Mouse (Mus musculus): ENCODE measurements at regions not wholly inside any gene's neighbourhood (a gene's known extent, or its start where the extent isn't known, plus 50 kb on each side); places are given as distances from the start of the nearest gene placed in this dataset.

DNA sequence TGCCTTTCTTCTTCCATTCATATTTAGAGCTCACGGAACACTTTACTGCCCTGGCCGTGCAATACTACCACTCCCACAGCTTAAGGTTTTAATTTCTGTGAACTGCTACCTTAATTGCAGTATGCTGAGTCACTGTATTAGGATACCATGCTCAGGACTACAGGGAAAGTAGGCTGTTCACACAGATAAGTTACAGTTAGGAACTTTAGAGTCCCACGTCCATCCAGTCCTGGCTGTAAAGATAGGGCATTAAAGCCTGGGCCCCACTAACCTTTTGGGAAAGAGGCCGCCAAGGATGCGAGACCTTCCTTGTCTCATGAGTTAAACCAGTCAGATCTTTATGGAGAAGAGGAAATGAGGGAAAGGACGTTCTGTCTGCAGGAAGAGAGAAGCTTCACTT lies 574.6 kb downstream of the Stpg2 start:
- ATAC-seq (replicated peaks; ENCODE audit: low read depth, poor library complexity, severe bottlenecking) = no peak

DNA sequence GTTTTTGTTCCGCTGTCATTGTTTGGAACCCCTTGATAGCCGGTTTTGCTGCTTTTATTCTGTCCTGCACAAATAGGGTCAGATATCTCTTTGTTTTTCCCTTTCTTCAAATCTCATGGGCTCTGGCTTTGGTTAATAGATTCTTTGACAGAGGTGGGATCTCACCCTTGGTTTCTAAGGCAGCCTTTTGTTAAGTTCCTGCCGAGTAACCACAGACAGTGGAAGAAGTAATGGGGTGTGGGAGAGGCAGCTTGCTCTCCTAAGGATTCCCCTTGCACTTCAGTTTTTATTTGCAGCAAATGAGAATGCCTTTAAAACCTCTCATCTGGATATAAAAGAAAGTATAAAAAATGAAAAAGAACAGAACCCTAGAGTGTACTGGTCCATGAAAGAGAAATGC lies 577.9 kb downstream of the Stpg2 start:
- no peak for ATAC-seq (replicated peaks; ENCODE audit: low read depth, poor library complexity, severe bottlenecking)

DNA sequence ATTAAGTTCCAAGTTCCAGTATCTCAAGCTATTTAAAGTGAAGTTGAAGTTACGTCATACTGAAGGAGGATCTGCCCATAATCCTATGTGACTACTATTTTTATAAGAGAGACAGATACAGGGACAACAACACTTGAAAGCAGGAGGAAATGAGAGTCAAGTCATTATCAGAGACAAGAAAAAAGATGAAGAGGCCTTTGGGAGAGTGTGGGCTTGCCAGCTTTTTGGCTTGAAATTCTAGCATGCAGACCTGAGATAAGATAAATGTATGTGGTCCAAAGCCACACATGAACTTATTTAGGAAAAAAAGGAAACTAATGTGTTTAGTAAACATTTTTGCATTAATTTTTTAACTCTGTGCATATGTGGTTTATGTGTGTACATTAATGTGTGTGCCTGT lies 581.0 kb downstream of the Stpg2 start:
- ATAC-seq (replicated peaks; ENCODE audit: low read depth, poor library complexity, severe bottlenecking) = peak; percentile 59

DNA sequence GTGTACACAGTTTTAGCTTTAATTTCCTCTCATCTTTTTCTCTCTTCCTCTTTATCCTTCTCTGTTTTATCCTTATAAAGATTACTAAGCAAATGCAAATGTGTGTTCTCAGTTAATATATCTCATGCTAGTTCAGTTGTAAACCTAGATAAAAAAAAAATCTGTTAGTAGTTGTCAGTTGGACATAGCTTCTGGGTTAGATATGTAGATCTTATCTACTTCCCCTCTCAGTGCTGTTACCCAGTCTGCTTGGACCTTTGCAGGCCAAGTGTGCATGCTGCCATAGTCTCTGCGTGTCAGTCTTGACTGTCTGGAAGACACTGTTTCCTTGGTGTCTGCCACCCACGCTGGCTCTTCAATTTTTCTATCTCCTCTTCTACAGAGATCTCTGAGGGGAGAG lies 583.4 kb downstream of the Stpg2 start:
- peak; percentile 43; the same call in 1 of the 2 replicates for ATAC-seq (replicated peaks; ENCODE audit: low read depth, poor library complexity, severe bottlenecking)

DNA sequence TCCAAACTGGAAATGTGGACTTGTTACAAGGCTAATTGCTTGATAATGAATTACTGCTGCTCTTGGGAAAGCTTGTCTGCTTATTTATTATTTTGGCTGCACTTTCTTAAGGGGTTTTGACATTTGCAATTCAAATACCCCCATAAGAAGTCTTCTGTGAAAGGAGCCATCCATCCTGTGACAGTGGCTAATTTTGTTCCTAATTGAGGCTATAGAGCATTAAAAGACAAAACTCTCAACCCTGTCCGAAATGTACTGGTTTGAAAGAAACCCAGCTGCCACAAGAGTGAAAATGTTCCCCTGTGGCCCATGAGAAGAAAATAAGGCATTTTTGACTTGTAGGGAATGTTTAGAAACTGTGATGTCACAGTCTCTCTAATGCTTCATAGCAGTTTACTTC lies 591.2 kb downstream of the Stpg2 start:
- ATAC-seq (replicated peaks; ENCODE audit: low read depth, poor library complexity, severe bottlenecking) = no peak

DNA sequence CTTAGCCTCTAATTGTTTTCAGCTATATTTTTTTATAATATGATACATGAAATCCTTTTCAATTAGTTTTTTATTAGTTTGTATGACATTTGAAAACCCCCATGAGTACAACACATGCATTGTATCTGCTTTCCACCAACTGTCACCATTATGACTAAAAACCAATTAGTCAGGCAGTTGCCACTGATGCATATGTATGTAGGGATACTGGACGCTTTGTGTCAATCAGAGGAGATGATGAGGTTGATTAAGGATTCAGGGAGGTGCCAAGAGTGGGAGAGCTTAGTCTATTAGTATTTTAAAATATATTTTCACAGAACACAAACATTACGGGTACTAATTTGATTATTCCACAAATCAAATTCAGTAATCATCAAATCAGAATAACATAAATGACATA lies 593.6 kb downstream of the Stpg2 start:
- no peak for ATAC-seq (replicated peaks; ENCODE audit: low read depth, poor library complexity, severe bottlenecking)

DNA sequence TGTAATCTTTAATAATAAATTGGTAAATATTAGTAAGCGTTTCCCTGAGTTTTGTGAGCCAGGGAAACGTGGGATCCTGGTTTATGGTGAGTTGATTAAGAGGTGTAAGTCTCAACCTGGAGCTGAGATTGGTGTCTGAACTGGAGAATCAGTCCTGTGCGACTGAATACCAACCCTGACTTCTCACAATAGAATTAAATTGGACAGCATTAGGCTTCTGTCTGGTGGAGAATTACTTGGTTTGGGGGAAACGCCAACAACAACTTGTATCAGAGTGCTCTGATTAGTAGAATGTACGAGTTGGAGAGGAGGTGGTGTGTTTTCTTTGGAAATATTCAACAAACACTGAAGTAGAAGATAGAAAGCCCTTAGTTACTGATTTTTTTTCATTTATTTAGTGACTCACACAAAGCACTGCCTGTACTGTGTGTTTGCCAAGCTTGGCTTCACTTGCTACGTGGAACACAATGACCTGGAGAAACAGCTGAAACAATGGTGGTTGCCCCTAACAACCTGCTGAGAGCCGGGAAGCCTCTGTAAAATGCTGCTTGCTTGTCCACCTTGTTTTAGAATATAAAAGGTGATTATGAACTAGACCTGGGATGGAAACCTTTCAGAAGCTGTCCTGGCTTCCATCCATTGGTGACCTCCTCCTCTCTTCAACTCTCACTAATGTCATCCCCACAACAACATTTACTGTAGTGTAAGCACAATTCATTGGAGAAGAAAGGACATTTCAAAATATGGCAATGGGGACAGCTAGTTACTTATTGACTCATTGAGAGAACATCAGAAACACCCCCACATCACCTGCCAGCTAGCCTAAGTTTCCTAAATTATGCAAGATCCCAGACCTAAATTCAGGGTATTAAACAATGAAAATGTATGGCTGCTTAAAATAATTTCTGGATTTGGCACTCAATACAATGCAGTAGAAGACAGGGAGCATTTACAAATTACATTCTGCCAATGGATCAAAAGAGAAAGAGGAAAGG lies 597.5 kb downstream of the Stpg2 start:
- no peak for ATAC-seq (replicated peaks; ENCODE audit: low read depth, poor library complexity, severe bottlenecking)

DNA sequence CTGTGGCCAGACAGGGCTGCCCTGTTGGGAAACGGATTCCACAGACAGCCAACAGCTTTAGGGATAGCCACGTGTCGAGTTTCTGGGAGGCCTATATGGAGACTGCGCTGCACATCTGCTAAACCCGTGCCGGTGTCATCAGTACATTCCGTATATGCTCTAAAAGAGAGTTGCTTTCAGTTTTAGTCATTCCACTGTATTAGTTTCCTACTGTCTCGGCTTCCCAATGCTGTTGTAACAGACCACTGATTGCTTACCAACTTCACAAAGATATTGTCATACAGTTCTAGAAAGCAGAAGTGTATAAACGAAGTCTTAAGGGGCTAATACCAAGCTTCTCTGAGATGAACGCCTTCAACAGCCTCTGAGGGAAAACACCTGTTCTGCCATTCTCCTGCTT lies 622.5 kb downstream of the Stpg2 start:
- ATAC-seq (replicated peaks; ENCODE audit: low read depth, poor library complexity, severe bottlenecking) = 0 out of 2 replicates have a peak, but pooled peaks have one; percentile 18

DNA sequence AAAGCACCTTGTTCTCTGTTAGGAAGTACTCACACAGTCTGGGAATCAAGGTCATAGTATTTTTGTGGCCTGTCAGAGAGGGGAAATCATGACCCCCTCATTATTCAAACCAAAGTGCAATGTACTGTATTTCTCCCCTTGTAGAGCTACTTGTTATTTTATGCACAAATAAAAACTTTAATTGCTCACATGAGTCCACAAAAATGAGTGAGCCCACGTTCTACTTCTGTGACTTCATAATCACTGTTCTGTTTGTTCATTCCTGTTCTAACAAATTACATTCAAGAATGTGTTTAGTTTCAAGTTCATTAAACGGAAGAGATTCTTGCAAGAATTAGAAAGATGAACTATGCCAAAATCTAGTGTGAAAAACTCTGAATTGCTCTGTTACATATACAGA lies 623.1 kb downstream of the Stpg2 start:
- ATAC-seq (replicated peaks; ENCODE audit: low read depth, poor library complexity, severe bottlenecking) = no peak

DNA sequence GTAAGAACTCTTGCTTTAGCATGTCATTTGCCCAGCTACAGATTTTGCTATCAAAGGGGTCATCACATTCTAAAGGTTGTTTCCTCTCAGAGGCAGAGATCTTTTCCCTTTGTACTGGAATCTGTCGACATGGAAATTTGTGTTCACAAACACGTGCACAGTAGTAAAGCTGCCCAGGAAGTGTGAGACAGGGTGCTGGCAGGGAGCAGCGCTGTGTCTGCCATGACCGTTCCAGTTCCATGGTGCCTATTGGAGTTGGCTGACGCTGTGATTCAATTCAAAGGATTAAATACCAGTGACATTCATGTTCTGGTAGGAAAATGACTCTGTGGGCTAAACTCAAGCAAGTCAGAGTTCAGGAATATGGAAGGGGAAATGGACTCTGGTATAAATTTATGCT lies 627.1 kb downstream of the Stpg2 start:
- ATAC-seq (replicated peaks; ENCODE audit: low read depth, poor library complexity, severe bottlenecking) = no peak

DNA sequence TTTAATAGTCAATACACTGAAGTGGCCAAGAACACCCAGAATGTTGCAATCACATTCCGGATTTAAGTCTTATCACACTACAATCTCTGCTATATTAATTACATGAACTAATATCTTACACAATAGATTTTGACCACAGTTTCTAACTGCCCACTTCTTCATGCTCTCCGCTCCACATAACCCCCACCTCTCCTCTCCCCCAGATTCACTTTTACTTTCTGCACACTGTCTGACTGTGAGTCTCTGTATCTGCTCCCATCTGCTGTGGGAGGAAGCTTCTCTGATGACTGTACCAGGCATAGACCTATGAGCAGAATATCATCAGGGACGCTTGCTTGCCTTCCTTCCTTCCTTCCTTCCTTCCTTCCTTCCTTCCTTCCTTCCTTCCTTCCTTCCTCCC lies 636.5 kb downstream of the Stpg2 start:
- ATAC-seq (replicated peaks; ENCODE audit: low read depth, poor library complexity, severe bottlenecking) = peak; percentile 73

DNA sequence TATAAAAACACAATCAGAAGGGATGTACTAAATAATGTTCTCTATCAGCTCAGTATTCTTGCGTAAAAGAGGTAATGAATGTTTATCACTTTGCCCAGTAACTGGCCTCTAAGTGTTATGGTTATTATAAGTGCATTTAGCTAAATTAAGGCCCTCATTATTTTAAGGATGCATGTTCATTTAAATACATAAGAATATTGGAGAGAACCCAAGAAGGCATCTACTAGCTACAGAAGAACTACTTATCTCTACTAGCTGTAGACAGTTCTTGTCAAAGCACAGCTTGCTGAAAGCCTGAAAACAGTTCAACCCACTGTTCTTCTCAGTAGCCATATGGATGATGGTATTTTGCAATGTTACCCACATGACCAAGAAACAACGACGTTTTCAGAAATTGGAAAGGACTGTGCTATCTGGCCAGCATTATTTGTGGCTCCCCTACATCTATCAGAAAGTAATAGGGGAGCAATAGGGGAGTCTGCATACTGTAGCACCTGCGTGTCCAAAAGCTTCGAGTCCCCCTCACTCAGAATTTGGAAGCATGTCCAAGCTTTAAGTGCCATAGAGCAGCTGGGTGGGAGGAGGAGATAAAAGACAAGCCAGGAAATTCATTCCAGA lies 637.6 kb downstream of the Stpg2 start:
- no peak for ATAC-seq (replicated peaks; ENCODE audit: low read depth, poor library complexity, severe bottlenecking)

DNA sequence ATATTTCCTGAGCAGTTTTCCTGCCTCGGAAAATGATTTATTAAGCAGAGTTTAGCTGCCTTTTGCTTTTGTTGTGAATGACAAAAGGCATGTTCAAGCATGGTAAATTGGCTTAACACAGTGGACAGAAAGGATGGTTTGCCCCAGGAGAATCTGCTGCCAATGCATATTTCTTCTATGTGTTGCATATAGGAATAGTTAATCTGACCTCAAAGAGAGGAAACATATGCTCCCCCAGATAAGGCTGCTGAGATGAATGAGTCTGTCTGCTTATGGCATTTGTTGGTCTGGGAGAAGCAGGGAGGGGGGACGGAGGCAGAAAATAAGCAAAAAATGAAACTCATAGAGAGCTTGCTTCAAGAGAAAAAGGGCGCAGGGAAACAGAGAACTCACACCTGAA lies 638.9 kb downstream of the Stpg2 start:
- ATAC-seq (replicated peaks; ENCODE audit: low read depth, poor library complexity, severe bottlenecking) = peak; percentile 97

DNA sequence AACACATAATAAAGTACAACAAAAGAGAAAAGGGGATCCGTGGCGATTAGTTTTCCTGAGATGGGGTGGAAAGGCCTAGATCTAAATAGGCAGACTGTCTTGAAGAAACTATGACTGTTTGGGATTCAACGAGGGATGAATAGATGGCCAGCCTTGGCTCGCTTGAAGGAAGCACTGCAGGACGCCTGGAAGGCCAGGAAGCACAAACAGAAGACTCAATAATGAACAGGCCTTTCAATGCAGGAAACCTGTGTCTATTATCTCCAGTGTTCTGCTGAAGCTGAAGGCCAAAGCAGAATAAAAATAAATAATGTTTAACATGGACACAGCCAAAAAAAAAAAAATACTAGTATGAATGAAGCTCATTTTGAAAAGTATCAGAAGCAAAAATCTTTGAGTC lies 642.3 kb downstream of the Stpg2 start:
- ATAC-seq (replicated peaks; ENCODE audit: low read depth, poor library complexity, severe bottlenecking) = no peak

DNA sequence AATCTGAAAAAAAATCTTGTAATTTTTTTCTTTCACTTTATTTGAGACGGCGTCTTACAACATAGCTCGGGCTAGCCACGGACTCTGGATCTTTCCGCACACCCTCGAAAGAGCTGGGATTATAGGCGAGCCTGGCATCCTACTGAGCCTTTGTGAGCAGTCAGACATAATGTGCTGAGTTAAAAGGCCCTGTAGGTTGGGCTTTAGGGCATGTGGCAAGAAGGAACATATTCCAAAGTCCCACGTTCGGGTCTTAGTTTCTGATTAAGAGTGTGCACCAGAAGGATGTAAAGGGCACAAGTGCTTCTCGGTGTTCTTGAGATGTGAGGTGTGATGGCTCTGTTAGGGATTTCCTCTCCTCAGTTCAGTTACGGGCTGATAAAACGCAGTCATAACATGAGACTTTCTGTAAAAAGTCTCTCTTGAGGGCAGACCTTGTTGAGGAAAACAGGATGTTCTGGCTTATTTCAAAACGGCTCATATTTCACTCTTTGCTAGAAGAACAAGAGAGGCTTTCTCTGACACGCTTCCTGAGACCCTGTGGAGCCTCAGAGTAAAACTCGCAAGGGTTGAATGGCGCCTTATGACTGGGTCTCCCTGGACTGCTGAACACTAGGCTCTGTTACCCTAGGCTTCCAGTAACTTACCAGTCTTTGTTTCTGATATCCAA lies 654.6 kb downstream of the Stpg2 start:
- ATAC-seq (replicated peaks; ENCODE audit: low read depth, poor library complexity, severe bottlenecking) = peak; percentile 66

DNA sequence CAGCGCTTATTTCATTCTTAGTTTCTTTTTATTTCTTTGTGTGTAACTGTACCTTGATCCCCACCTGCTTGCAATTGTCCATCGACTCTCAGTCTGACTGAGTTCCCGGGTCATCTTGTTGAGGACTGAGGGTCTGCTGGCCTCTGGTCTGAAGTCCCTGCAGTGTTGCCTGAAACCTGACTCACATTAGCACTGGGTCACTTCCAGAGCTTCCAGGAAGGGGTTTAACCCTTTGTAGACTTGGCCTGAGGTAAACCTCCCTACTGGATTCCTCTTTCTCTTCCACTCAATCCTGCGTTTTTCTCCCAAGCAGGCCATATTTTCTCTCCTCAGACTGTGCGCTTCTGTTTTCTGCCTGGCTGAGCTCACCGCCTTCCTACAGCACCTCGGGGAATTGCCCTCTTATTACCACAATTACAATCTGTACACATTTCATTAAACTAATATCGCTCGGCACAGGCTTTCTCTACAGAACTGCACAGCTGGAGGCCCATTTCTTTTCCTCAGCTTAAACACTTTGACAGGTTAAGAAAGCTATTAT lies 655.4 kb downstream of the Stpg2 start:
- peak; percentile 20; the same call in 1 of the 2 replicates for ATAC-seq (replicated peaks; ENCODE audit: low read depth, poor library complexity, severe bottlenecking)

DNA sequence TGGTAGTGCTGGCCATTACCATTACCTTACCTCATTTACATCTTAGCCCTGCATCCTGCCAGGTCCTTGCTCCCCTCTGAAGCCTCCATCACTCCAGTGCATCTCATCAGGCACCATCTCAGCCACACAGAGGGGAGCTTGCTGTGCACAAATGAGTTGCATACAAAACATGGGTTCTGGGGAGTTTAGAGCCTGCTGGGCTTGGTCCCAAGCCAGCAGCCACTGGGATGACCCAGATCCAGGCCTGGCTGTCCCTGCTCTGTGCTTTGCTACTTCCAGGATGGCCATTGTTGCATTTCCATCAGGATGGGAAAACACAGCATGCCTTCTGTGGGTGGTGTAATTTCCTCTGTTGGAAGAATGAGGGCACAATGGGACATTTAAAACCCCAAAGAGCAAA lies 660.8 kb downstream of the Stpg2 start:
- no peak for ATAC-seq (replicated peaks; ENCODE audit: low read depth, poor library complexity, severe bottlenecking)

DNA sequence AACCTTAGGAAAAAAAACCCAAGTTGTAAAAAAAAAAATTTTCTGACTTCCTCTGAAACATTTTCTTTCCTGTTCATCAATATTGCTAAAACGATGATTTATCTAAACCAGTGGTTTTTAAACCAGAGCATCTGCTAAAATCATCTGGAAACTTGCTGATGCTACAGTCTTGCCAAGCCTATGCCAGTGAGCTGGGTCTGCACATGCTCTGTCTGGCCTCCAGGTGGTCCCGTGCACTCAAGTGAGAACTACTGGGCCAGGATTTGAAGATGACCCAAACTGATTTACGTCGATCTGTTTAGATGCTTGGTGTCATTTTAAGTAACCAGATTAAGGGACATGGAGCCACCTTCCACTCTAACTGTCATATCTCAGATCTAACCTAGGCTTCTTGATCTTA lies 661.5 kb downstream of the Stpg2 start:
- ATAC-seq (replicated peaks; ENCODE audit: low read depth, poor library complexity, severe bottlenecking) = peak; percentile 78; the same call in 1 of the 2 replicates

DNA sequence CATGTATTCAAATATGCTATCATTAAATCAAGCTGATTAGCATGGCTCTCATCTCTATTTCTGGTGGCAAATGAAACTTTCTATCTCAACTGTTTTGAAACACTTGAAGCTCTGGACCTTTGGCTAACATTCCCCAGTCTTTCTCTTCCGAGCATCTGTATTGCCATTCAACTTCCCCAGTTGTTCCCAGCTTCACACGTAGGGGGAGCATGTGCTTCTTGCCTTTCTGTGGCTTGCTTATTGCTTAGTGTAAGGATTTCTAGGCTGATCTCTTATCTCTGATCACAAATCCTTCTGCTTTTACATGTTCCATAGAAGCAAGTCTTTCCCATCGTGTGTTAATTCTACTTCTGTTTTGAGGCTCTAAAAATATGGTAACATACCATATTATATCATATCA lies 662.0 kb downstream of the Stpg2 start:
- peak; percentile 83 for ATAC-seq (replicated peaks; ENCODE audit: low read depth, poor library complexity, severe bottlenecking)

DNA sequence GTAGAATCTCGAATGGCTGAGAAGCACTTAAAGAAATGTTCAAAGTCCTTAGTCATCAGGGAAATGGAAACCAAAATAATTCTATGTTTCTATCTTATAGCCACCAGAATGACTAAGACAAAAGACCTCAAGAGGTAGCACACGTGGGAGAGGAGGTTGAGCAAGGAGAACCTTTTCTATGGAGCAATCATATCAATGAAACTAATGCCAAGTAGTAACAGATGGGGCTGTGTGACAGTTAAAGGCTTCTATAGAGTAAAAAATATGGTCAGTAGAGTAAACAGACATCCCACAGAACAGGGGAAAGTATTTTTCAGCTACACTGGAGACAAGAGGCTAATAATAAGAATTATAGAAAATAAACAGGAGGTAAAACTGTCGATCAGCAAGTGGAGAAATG lies 664.3 kb downstream of the Stpg2 start:
- ATAC-seq (replicated peaks; ENCODE audit: low read depth, poor library complexity, severe bottlenecking) = peak; percentile 50; the same call in 1 of the 2 replicates

All from common myeloid progenitor, adult 5-6 weeks (primary cell).